Mouse (Mus musculus) layer of hippocampus, adult 9-10 months (tissue): Measurements from ENCODE around the gene Col4a1.

ENCODE experiments used
- DNase-seq: peaks from one replicate; pipeline ENCODE4 v3.0.0; 2022; ENCODE audit warnings: low spot score

The Col4a1 gene

DNA sequence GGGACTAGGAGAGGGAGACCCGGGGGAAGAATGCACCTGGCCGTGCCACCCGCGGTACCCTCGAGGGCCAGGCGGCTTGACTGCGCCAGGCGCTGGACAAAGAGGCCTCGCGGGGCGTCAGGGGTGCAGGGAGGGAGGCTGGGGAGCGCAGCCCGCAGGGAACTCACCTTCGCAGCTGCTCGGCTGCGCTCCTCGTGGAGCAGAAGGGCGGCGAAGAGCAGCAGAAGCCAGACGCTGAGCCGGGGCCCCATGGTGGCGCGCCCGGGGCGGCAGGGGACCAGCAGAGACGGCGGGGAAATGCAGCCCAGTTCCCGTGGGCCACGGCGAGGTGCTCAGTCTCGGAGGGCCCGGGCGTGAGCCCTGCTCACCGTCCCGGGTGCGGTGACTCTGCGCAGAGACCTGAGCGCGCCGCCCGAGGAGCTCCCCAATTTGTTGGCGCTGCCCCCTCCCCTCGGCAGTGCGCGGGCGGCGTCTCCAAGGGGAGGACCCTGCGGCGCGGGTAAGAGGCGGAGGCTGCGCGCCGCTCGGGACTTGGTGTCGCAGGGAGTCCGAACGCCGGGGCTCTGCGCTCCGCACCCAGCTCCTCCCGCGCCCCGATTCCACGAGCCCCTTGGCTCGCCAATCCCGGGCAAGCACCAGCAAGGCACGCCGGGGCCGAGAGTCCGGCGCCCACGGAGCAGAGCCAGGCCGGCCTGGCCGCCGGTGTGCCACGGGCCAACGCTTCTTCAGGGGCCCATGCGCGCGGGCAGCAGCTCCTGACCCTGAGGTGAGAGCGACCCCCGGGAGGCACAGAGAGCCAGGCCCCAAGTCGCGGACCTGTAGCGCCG lies at the start of gene Col4a1, which contains the start of gene Col4a2:
TSS of gene Col4a1 (minus strand) at position 478 of the 827 bp plus-strand sequence.
TSS of gene Col4a2 (plus strand) at position 457 of the 827 bp plus-strand sequence.
- no peak for DNase-seq

DNA sequence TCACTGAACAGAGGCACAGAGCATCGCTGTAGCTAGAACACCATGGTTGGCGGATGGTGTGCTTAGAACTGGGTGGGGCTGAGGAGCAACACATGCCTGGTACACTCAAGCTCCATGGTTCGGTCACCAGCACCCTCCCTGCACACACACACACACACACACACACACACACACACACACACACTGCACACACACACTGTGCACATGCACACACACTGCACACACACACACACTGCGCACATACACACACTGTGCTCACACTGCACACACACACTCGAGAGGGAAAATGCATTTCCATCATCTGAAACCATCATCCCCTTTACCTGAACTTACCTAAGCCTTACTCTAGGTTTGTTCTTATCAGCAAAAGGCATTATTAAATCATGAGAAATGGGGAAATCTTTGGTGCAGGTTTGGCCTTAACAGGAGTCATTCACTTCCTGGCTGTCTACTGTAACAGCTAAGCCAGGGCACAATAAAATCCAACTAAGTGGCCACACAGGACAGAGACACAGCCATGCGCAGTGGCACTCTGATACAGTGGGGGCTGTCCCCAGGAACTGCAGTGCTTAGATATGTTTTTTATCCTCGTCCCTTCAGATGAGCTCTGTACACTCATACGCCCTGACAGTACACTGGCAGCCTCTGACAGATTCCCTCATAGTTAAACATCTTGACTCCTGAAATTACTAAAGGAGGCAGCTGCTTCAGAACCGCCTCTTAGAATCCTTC lies 49.1 kb upstream of the Col4a1 start:
- DNase-seq: no peak

DNA sequence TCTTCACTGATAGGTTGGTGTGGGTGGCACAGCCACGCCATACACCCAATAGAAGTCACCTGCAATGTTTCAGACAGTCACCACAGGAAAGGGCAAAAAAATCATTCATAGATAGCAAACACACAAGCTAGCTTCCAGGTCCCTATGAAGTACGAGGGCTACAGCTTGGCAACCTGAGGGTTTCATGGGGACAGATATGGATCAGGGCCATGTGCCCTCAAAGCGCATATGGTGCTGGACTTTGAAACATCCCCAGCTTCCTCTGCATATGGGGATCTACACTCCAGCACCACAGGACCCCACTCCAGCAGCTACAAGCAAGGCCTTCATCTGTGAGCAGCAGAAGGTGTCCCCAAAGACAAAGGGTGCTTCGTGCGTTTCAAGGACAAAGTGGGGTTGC lies 47.2 kb upstream of the Col4a1 start:
- no peak for DNase-seq

DNA sequence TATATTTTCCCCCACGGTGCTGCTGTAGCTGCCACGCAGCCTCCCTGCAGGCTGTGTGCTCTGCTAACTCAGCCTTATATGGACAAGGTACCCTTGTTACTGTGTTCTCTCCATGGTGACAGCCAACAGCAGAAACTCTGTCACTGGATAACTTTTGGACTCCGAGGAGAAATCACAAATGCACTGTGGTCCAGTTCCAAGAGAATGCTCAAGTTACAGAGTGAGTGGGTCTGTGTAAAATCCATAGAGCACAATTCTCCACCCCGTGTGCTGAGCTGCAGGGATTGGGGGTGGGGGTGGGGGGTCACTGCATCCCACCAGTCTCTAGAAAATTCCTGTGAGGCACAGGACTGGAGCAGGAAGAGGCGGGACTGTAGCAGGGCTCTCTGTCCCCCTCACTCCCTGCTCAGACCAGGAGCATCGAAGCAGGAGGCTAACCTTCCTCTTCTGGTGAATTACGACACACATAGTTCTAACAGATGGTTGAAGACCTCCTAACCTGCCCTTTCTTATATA lies 45.4 kb upstream of the Col4a1 start:
- no peak for DNase-seq

DNA sequence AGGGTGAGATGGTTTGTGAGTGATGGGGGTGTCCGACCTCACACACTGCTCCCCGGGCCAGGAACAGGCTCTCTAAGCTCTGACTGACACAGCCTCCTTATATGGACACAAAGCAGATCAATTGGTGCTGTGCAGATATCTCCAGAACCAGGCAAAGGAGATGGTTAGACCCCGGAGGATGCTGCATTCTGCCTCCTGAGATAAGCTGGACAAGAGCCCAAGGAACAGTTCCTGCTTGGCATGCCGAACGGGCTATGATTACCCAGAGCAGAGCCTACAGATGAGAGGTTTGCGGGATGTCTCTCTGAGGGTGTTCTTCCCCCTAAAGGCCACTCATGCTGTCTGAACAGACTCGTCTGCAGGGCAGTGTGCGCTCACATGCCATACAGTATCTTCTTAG lies 44.1 kb upstream of the Col4a1 start:
- no peak for DNase-seq

DNA sequence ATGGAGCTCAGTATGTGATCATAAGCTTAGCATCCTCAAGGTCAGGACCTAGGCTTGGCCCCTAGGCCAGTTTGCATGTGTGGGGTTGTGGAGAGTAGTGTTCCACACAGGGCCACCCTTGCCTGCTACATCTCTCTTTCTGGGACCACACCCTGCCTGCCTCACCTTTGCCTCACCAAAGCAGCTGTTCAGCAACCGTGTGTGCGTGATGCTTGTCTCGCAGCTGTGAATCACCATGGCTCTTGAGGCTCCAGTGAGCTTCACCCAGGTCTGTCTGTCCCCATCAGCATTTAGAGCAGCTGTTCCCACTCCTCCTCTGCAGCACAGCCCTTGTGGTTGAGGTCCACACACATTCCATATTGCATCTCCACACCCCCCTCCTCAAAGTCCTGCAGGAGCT lies 43.3 kb upstream of the Col4a1 start:
- DNase-seq: no peak

DNA sequence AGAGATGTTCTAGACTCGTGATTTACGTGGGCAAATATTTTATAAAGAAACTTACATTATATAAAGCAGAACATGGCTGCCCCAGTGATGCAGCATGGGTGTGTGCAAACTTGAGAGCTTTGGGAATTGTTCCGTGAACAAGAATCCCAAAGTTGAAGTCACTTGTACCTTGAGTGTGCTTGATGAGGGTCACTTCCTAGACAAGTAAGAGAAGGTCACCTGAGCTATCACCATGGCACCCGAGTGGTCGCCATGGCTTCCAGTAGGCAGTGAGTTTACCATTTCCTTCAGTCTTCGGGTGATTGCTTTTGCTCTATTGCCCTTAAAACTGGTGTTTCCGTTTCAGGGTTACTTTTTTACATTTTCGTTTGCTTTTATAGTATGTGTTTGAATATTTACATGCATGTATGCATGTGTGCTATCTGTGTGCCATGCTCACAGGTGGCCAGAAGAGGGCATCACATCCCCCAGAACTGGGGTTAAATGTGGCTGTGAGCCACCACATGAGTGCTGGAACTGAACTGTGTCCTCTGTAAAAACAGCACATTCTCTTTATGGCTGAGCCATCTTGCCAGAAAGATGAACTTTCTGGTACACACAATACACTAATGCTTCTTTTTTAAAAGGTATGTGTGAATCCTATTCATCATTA lies 42.3 kb upstream of the Col4a1 start:
- no peak for DNase-seq

DNA sequence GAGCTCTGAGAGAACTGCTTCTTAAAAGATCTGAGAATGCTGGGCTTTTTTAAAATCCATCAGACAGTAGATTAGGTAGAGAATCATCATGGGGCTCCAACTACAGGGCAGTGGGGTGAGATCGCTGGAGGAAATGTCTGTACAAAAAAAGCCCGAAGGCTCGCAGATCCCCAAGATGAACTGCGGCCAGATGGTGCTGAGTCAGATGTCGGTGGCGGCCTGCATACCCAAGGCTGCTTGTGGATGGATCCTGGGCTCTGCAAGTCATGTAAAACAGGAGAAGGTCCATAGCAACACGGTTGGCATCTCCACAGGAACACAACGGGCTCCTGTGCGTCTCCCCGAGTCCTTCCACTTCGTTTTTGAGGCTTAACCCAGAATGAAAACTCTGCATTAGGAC lies 39.9 kb upstream of the Col4a1 start:
- DNase-seq: no peak

DNA sequence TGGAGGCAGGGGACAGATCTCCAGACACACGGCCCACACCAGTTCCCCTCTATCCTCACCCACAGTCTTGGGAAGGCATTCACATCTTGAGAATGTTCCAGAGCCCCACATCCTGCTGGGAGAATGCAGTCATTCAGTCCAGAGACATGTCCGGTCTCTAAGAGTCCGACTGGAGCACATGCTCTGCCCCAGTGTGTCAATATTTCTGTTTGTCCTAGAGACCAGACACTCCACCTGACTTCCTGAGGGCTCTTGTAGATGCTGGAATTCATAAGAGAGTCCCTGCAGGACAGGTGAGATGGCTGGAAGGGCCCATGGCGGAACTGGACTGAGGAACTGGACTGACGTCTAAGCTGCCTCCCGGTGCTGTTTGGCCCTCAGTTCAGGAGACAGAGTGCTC lies 38.7 kb upstream of the Col4a1 start:
- no peak for DNase-seq

DNA sequence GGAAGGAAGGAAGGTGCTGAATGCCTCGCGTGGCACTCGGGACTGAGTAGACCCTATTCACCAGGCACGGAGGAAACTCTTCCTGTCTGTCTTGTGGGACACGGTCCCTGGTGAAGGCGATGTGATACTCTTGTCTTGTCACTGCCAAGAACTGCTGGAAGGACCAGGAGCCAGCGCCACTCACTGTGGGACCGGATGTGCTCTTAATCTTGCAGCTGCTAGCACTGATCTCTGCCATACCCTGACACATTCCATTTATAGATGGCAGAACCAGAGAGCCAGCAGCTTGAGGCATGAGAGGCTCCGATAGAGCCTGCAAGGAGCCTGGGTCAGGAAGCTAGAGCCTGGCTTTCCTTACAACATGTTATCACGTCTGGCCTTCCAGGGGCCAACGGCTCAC lies 36.0 kb upstream of the Col4a1 start:
- DNase-seq: no peak

DNA sequence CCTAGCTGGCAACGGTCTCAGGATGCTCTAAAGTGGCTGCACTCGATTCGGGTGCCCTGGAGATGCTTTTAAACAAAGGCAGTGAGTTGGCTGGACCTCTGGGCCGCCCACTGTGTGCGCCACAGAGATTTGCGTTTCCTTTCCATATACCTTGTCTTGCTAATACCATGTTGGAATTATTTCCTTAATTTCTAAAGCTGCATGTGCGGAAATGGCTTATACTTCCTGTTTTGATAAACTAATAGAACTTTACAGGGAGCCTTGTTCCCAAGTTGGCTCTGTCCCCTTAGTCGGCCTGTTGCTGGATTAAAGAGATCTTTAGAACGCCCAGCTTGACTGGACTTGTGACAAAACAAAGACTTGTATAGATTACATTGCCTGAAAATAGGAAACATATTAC lies 35.1 kb upstream of the Col4a1 start:
- DNase-seq: no peak

DNA sequence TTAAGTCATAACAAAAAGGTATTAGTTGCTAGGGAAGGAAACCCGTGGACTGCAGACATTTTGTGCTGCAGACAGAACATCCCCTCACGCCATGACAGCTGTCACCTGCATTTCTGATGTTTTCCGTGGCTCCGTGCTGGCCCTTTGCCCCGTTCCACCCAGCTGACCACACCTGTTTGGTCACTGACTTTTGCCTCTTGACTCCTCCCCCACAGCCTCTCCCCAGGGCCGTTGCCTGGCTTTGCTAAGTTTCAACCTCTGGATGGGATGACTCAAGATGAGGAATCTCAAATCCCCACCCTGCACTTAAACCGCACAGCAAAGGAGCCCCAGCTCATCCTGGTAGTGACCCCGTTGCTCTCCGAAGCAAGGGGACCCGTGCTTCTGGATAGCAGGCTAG lies 33.6 kb upstream of the Col4a1 start:
- no peak for DNase-seq

DNA sequence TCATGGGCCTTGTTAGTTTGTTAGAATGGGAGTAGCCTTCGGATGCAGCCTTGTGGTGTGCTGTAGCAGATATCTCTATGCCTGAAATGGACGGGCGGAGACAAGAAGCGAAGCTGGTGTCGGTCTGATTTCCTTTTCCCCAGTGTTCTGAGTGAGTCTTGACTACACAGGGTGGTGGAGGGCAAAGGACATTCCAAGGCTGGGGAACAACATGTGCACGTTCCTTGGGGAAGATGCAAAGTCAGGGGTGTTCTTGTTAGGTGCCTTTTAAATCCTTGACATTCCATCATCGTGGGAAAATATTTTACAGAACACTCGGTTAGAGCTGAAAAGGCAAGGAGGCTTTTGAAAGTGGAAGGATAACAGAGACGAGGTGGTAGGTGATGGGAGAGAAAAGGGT lies 31.8 kb upstream of the Col4a1 start:
- DNase-seq: no peak

DNA sequence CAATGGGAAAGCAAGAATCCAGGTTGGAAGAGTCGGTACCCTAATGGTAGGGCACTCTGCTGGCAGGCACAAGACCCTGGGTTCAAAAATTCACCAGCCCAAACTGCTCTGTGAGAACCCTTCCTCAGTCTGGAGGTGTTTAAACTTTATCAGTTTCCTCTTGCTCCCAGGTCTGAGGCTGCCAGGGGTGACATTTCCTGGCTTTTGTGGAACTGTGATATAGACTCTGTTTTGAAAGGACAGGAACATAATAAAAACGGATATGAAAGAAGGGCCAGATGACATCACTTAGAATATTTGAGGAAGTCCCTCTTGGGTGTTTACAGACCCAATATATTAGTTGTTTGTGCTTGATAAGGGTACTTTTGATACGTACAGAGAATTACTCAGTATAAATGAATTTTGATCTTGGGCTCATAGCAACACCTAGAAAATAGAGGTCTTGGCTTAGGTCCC lies 28.5 kb upstream of the Col4a1 start:
- DNase-seq: no peak

DNA sequence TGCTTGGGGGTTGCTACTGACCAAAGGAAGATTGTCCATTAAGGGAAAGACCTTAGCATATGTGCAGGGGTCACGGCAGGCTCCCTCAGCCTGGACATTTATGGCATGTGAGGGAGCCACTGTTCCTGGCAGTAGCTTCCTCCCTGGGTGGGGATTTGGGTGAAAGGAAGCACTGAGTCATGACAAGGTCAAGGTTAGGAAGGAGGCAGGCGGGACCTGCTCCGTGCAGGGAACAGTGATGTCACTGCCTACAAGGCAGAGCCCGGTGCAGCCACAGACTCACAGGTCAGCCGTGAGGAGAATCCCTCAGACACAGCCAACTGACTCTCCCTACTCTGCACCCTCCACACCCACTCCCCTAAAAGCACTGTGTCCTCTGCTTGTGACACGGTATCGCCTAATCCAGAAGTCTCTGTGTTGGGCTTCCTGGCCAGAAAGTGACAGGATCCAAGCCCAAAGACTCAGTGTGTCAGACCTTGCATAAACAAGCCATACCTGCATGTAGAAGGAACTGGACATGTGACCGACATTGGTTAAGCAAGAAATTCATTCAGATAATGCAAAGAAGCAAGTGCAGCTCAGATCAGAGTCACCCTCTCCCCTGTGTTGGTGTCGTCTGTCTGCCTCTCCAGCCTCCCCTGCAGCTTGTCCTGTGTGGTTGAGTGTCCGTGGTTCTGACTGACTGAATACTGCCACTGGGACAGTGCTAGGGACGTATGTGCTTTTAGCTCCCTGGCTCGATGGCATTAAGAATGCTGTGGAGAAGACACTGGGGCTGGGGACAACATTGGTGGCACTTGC lies 27.9 kb upstream of the Col4a1 start:
- no peak for DNase-seq

DNA sequence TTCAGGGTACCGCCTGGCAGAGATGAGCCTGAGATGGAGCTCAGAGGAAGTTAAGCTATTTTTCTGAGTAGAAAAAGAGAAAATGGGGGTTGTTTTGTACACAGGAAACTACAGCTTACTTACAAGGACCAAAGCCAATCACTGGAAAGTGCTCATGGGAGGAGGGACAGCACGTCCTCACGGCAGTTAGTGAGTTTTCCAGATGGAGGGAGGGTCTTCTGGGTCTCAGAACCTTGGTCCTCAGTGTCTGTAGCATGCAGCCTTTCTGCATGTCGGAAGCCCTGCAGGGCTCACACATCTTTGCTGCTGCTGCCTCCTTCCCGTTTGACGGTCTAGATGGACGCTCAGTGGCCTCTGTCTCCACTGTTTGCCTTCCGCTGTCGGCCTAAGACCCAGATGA lies 25.9 kb upstream of the Col4a1 start:
- DNase-seq: no peak

DNA sequence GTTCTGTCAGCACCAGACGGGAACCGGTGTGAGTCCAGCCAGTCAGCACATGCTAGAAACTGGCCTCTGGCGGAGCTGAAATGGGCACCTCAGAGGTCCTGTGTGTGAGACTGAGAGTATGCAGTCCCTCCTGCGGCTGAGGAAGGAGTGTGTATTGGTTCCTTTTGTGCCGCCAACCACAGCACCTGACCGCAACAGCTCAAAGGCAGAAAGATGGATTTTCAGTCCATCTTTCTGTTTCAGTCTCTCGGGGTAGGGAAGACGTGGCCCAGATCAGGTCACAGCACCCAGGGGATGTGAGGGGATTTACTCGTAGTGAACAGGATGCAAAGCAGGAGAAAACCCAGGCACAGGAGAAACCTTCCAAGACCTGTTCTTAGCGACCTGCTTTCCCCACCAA lies 25.0 kb upstream of the Col4a1 start:
- DNase-seq: no peak

DNA sequence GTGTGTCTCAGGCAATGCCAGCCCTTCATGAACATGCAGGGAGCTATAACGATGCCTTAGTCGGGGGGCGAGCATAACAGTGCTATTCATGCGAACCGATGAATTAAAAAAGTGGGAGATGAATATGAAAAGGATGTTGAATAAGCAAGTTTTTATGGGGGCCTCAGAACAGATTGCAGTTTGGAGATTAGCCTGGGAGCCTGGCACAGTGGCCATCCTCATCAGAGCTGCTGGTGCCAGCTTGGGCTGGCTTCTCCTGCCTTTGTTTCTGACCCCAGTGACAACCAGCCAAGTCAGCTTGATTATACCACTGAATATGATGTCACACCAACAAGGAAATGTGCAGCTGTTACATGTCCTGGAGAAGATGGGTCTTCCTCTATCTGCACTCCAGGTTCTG lies 23.7 kb upstream of the Col4a1 start:
- no peak for DNase-seq

DNA sequence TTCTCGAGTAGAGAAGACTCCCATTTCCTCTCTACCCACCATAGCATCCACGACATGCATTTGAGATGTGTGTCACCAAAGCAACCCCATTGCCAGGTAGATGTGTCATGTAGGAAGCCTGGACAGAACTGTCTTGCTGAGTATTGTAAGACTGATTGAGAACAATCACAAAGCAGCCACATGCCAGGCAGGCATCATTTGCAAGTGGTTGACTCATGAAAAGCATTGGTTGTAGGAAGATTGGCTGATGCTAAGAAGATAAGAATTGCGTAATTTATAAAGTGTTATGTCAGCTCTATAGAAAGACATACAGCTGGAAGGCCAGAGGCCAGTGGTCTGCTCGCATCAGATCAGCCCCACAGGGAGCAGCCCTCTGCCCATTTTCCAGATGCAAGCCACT lies 22.6 kb upstream of the Col4a1 start:
- DNase-seq: no peak

DNA sequence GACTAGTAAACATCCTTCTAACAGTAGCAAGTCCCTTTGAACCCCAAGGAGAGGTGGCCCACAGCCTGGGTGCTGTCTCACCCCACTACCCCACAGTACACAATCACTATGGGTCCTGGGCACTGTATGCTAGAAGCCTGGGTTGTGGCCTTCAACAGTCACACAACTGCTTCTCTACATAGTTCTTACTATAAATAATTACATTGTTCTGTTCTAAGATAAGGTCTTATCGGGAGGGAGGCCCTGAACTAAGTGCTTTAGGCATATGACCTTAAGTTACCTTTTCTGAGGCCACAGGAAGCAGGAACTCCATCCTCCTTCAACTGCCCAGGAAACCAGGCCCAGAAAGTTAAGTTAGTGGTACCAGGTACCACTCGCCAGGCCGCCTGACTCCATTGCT lies 21.9 kb upstream of the Col4a1 start:
- no peak for DNase-seq

DNA sequence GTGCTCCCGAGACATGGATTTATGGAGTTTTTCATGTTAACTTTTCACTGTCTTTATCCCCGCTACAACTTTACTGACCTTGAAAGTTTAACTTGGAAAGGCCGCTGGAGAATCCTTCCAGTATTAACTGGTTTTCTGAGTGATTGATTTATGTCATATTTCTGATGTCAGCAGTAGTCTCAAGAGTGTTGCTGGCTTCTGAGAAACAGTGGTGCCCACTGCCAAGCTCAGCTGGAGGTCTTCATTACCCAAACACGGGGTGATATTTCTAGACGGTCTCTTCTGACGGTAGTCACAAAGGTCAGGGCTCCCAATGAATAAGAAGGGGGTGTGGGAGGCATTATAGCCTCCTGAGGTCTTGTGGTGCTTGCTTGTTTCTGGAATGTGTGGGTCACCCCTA lies 21.1 kb upstream of the Col4a1 start:
- DNase-seq: no peak

DNA sequence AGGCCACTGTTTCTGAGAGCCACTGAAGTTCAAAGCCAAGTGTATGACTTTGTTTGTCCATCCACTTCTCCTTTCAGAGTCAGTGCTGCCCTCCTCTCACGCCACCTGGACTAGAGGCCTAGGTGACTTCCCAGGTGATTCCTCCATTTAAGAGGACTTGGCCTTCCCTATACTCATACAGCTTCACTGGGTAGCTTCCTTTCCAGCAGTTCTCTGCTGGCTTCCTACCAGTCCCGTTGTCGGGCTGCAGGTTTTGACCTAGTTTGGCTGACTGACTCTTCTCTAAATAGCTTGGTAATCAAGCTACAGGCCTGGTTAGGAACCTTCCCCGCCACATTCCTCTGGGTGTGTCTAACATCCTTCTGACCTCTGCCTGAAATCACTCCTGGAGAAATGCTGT lies 18.9 kb upstream of the Col4a1 start:
- DNase-seq: no peak
